Mouse (Mus musculus): ENCODE results near the gene 2310011J03Rik.

DNA sequence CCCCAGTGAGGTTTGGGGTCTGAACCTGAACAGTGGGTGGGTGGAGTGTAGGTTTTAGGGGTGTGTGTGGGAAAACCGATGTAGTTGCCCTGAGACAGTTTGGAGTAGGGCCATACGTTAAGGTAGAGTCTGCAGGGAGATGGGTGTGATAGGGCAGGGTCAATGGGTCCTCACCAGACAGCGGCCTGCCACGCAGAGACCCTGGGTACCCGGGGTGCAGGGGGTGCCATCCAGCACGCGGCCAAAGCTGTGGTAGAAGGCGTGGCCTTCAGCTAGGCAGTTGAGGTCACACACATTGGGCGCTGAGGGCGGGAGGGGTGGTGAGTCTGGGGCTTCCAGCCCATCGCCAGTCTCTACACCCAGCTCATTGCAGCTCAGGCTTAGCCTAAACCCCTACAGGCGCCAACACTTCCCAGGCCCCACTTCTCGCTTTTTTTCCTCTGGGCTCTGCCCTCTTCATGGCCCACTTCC is 23.1 kb upstream of the 2310011J03Rik start:
- TF ChIP-seq CTCF (IDR thresholded peaks at IDR 0.05; ENCODE audit: low read depth) (no peak), EP300 (IDR thresholded peaks at IDR 0.05; ENCODE audit: low read depth) (no peak)
